In genomic region chr8:78276120-78276519, GRCm38 (mm10) we compare ENCODE assay signal across 26 mouse cellular contexts.
"Had no signal": no experiment of that assay in that cellular context is flagged by ENCODE, and none has a peak within 500 bp of the region (broad histone marks: within the 10 kb centered on the region; RNA-seq: fewer than 3 reads in every experiment).

No protein-coding gene starts in this region.

- H3K4me3 ChIP-seq: heart, adult 2 months; heart, embryonic 13.5 days; heart, embryonic 15.5 days; hindbrain, embryonic 13.5 days; layer of hippocampus, adult 2 months; left cerebral cortex, adult 2 months; limb, embryonic 10.5 days; limb, embryonic 12.5 days; liver, embryonic 13.5 days; liver, embryonic 15.5 days had no signal

- ATAC-seq: hindbrain, embryonic 16.5 days; inflammation-experienced regulatory T-cells, adult 6 months; intestine, embryonic 16.5 days had no signal

- H3K4me2 ChIP-seq: heart, embryonic 11.5 days; heart, embryonic 13.5 days; heart, embryonic 15.5 days; hindbrain, embryonic 13.5 days; limb, embryonic 12.5 days; liver, embryonic 11.5 days; liver, embryonic 13.5 days; liver, embryonic 15.5 days had no signal

- H3K27me3 ChIP-seq: heart, embryonic 13.5 days; heart, embryonic 15.5 days; hindbrain, embryonic 13.5 days; limb, embryonic 12.5 days; liver, embryonic 13.5 days; liver, embryonic 15.5 days had no signal

- H3K4me1 ChIP-seq: heart, embryonic 15.5 days; liver, embryonic 13.5 days; liver, embryonic 15.5 days had no signal

- H3K36me3 ChIP-seq: heart, embryonic 13.5 days; heart, embryonic 15.5 days; hindbrain, embryonic 13.5 days; limb, embryonic 10.5 days; limb, embryonic 12.5 days; liver, embryonic 13.5 days; liver, embryonic 15.5 days had no signal

- H3K9ac ChIP-seq: heart, embryonic 13.5 days; heart, embryonic 15.5 days; hindbrain, embryonic 13.5 days; limb, embryonic 12.5 days; liver, embryonic 13.5 days; liver, embryonic 15.5 days had no signal

- H3K27ac ChIP-seq: heart, adult 2 months; heart, embryonic 13.5 days; heart, embryonic 15.5 days; hindbrain, embryonic 13.5 days; layer of hippocampus, adult 2 months; left cerebral cortex, adult 2 months; limb, embryonic 10.5 days; limb, embryonic 12.5 days; liver, embryonic 13.5 days; liver, embryonic 15.5 days had no signal

- DNase-seq: gastrocnemius, postnatal 14 days; gastrocnemius, postnatal 36 days; heart, adult 11 months; heart, adult 2 months; heart, postnatal 14 days; heart, postnatal 36 days; kidney, adult 18-20 months; kidney, adult 8-10 months; kidney, postnatal 10 days; kidney, postnatal 25 days; kidney, postnatal 4 days; liver; liver, embryonic 13.5 days had no signal

- H3K9me3 ChIP-seq: heart, embryonic 13.5 days; heart, embryonic 15.5 days; hindbrain, embryonic 13.5 days; limb, embryonic 10.5 days; limb, embryonic 12.5 days; liver, embryonic 13.5 days; liver, embryonic 15.5 days had no signal
